Mouse (Mus musculus) thymus, adult 2 months (tissue): ENCODE results near the gene Mapkap1.

Source experiments
- CTCF ChIP-seq: fragments of 200-500 bp; IDR thresholded peaks from 2 replicates; pipeline ENCODE4 v1.5.1; 2012; ENCODE audit warnings: mild to moderate bottlenecking, control low read depth, low read length, moderate library complexity, borderline replicate concordance; ENCODE audit not compliant: control insufficient read depth, poor library complexity, insufficient read depth; ENCODE audit errors: extremely low read depth
- POLR2A ChIP-seq: fragments of 200-500 bp; IDR thresholded peaks from 2 replicates; pipeline ENCODE4 v1.6.1; 2012; ENCODE audit warnings: mild to moderate bottlenecking, low read length, control low read depth, moderate library complexity; ENCODE audit not compliant: control insufficient read depth, poor library complexity, insufficient read depth; ENCODE audit errors: extremely low read depth

DNA sequence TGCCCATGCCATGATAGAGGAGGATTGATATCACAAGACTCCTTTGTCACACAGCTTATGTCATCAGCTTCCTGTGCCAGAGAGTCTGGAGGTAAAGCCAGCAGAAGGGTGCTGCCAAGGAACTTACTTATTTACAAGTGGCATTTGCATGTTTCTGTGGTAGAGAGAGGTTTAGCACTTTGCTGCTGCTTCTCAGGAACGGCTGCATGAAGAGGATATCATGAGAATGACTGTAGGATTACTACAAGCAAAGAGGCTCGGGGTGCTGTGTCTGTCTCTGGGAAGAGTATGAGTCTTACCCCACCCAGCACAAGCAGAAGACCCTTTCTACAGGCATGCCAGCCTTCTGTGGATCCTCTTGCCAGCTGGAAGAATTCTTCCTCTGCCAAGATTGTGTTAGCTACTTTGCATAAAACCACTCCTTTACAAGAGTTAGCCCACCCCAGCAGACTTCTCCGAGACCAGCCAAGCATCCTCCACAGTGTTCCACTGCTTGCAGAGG, 139.7 kb downstream of the Mapkap1 start:
- TF ChIP-seq POLR2A: no peak
- no peak for TF ChIP-seq CTCF
